Mouse (Mus musculus) MEL (cell line): ENCODE results near the gene Gm6657. TPM values are rescaled to one million over a fixed set of nuclear protein-coding genes. Genes with fewer than 3 reads are reported as not detected.

Experiments used
- DNase-seq: peaks from one replicate; pipeline ENCODE4 v3.0.0; 2011; ENCODE audit warnings: low read depth, low spot score
- H3K27ac ChIP-seq: 2 replicates; pipeline ENCODE4 v1.5.1; 2012; ENCODE audit warnings: low read depth, mild to moderate bottlenecking, control low read depth, low read length, moderate library complexity; ENCODE audit not compliant: control insufficient read depth
- H3K27me3 ChIP-seq, 2 experiments: fragments of 150-350 bp in 1 of 2; sonication (generic) in 1 of 2; 2 replicates each; pipeline ENCODE4 v1.6.1; 2012; ENCODE audit warnings: low read length in 2 of 2, mild to moderate bottlenecking in 2 of 2, improper control_type of control experiment in 1 of 2, moderate library complexity in 1 of 2; ENCODE audit not compliant: insufficient read depth in 2 of 2, control insufficient read depth in 1 of 2
- H3K36me3 ChIP-seq, 2 experiments: 2 replicates each; pipeline ENCODE4 v1.6.1; 2012 to 2014; ENCODE audit warnings: low read length in 2 of 2, improper control_type of control experiment in 1 of 2, inconsistent platforms in 1 of 2, mild to moderate bottlenecking in 1 of 2; ENCODE audit not compliant: insufficient read depth in 2 of 2, control insufficient read depth in 1 of 2
- H3K4me1 ChIP-seq, 2 experiments: fragments of 150-350 bp in 1 of 2; sonication (generic) in 1 of 2; 2 replicates each; pipeline ENCODE4 v1.6.1; 2012; ENCODE audit warnings: low read length in 2 of 2, improper control_type of control experiment in 1 of 2, mild to moderate bottlenecking in 1 of 2; ENCODE audit not compliant: insufficient read depth in 2 of 2, control insufficient read depth in 1 of 2
- H3K4me3 ChIP-seq, 2 experiments: fragments of 150-350 bp in 1 of 2; sonication (generic) in 1 of 2; 2 replicates each; pipeline ENCODE4 v1.5.1; 2012; ENCODE audit warnings: low read depth in 2 of 2, low read length in 2 of 2, mild to moderate bottlenecking in 2 of 2, moderate library complexity in 2 of 2, control low read depth in 1 of 2, improper control_type of control experiment in 1 of 2; ENCODE audit not compliant: control insufficient read depth in 1 of 2, insufficient read depth in 1 of 2
- H3K79me2 ChIP-seq: 2 replicates; pipeline ENCODE4 v1.6.1; 2012; ENCODE audit warnings: mild to moderate bottlenecking, low read length, moderate library complexity; ENCODE audit not compliant: control insufficient read depth, poor library complexity, insufficient read depth
- H3K9ac ChIP-seq: 2 replicates; pipeline ENCODE4 v1.6.1; 2012; ENCODE audit warnings: low read depth, mild to moderate bottlenecking, control low read depth, low read length, moderate library complexity; ENCODE audit not compliant: control insufficient read depth, poor library complexity, severe bottlenecking
- H3K9me3 ChIP-seq: fragments of 150-350 bp; sonication (generic); replicated peaks from 2 replicates; pipeline ENCODE4 v1.6.1; 2012; ENCODE audit warnings: mild to moderate bottlenecking, low read length, improper control_type of control experiment, moderate library complexity; ENCODE audit not compliant: insufficient read depth
- CHD2 ChIP-seq: IDR thresholded peaks from 2 replicates; pipeline ENCODE4 v1.6.1; 2011; ENCODE audit warnings: low read length, improper control_type of control experiment
- ELF1 ChIP-seq: IDR thresholded peaks from 2 replicates; pipeline ENCODE4 v1.6.1; 2014; ENCODE audit warnings: low read depth, mild to moderate bottlenecking, inconsistent platforms, low read length, improper control_type of control experiment, moderate library complexity
- EP300 ChIP-seq, 2 experiments: IDR thresholded peaks; 2 replicates each; pipeline ENCODE4 v1.6.1; 2011; ENCODE audit warnings: improper control_type of control experiment in 2 of 2, low read length in 2 of 2, low read depth in 1 of 2, mild to moderate bottlenecking in 1 of 2
- ETS1 ChIP-seq: IDR thresholded peaks from 2 replicates; pipeline ENCODE4 v1.6.1; 2012; ENCODE audit warnings: low read depth, mild to moderate bottlenecking, inconsistent platforms, low read length, improper control_type of control experiment, moderate library complexity
- JUND ChIP-seq: IDR thresholded peaks from 2 replicates; pipeline ENCODE4 v1.6.1; 2011; ENCODE audit warnings: low read depth, mild to moderate bottlenecking, improper control_type of control experiment, low read length
- KAT2A ChIP-seq: conservative IDR thresholded peaks from 2 replicates; pipeline ENCODE4 v1.6.1; 2012; ENCODE audit warnings: low read depth, low read length, improper control_type of control experiment, inconsistent platforms
- MAFK ChIP-seq: IDR thresholded peaks from 2 replicates; pipeline ENCODE4 v1.6.1; 2011; ENCODE audit warnings: low read depth, mild to moderate bottlenecking, low read length, improper control_type of control experiment, borderline replicate concordance
- MAZ ChIP-seq: IDR thresholded peaks from 2 replicates; pipeline ENCODE4 v1.6.1; 2012; ENCODE audit warnings: low read depth, mild to moderate bottlenecking, inconsistent platforms, low read length, improper control_type of control experiment
- MXI1 ChIP-seq: IDR thresholded peaks from 2 replicates; pipeline ENCODE4 v1.6.1; 2011; ENCODE audit warnings: mild to moderate bottlenecking, low read depth, low read length, improper control_type of control experiment
- MYB ChIP-seq: IDR thresholded peaks from 2 replicates; pipeline ENCODE4 v1.6.1; 2011; ENCODE audit warnings: mild to moderate bottlenecking, low read depth, low read length, improper control_type of control experiment
- MYC ChIP-seq: IDR thresholded peaks from 2 replicates; pipeline ENCODE4 v1.6.1; 2011; ENCODE audit warnings: low read depth, mild to moderate bottlenecking, low read length, improper control_type of control experiment, moderate library complexity
- RCOR1 ChIP-seq: IDR thresholded peaks from 2 replicates; pipeline ENCODE4 v1.6.1; 2012; ENCODE audit warnings: low read depth, mild to moderate bottlenecking, inconsistent platforms, low read length, improper control_type of control experiment
- TBP ChIP-seq: IDR thresholded peaks from 2 replicates; pipeline ENCODE4 v1.8.0; 2011; ENCODE audit warnings: low read depth, low read length, improper control_type of control experiment
- TCF12 ChIP-seq: IDR thresholded peaks from 2 replicates; pipeline ENCODE4 v1.6.1; 2014; ENCODE audit warnings: low read depth, mild to moderate bottlenecking, inconsistent platforms, low read length, improper control_type of control experiment, moderate library complexity
- UBTF ChIP-seq: IDR thresholded peaks from 2 replicates; pipeline ENCODE4 v1.6.1; 2012; ENCODE audit warnings: low read depth, mild to moderate bottlenecking, inconsistent platforms, low read length, improper control_type of control experiment, moderate library complexity, borderline replicate concordance; ENCODE audit not compliant: insufficient read depth
- polyA plus RNA-seq, 2 experiments: library from polyadenylated mRNA; stranded (reverse) in 1 of 2; unstranded in 1 of 2; fragments of >175 nt in 1 of 2; fragments of >200 nt in 1 of 2; gene quantifications; 2 replicates each; pipeline versions ENCODE4 v1.2.1 to v1.2.4; 2012; ENCODE audit warnings: low replicate concordance in 2 of 2, low read depth in 1 of 2; ENCODE audit not compliant: insufficient read length in 2 of 2, insufficient read depth in 1 of 2, missing spikeins in 1 of 2
- total RNA-seq: library from RNA; depleted of rRNA; stranded (reverse); fragments of 300-350 nt; gene quantifications from 2 replicates; pipeline ENCODE4 v1.2.3, GENCODE M21; 2012

The Gm6657 gene
- total and polyA plus RNA-seq, 3 experiments: not detected

DNA sequence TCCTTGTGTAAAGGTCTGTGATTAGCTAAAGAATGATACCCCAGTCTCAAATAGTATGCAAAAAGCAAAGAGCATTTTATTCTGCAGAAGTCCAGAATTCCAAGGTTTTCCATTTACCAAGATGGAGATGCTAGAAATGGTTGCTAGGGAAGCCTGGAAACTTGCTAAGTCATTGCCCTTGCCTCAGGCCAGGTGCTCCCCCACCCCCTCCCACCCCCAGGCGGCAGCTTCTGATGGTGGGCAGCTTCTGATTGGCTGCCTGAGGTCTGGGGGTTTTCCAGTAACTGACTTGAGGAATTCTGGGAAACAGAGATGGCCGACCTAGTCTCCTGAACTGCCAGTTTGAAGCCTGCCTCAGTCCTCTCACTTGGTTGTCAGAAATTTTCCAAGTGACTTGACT, 12.6 kb upstream of the Gm6657 start:
- Histone ChIP-seq H3K27me3 (peaks cover 0 to under 1% of the 10 kb centered on the region in 2 experiments; a peak in 1 of 4 replicates), H3K9ac (no peak overlapping the region), H3K36me3 (no peaks in the 10 kb centered on the region), H3K9me3 (no peaks in the 10 kb centered on the region), H3K4me3 (no peak overlapping the region), H3K4me1 (no peaks in the 10 kb centered on the region), H3K79me2 (no peaks in the 10 kb centered on the region), H3K27ac (no peak overlapping the region)
- no peak for DNase-seq
- TF ChIP-seq MYC: no peak
- no peak for TF ChIP-seq EP300 (IDR thresholded peaks at IDR 0.05; ENCODE audit: low read depth in 1 of 2, low read length in 2 of 2)
- TF ChIP-seq TBP: no peak
- TF ChIP-seq MXI1: no peak
- TF ChIP-seq KAT2A: no peak
- TF ChIP-seq RCOR1: no peak

DNA sequence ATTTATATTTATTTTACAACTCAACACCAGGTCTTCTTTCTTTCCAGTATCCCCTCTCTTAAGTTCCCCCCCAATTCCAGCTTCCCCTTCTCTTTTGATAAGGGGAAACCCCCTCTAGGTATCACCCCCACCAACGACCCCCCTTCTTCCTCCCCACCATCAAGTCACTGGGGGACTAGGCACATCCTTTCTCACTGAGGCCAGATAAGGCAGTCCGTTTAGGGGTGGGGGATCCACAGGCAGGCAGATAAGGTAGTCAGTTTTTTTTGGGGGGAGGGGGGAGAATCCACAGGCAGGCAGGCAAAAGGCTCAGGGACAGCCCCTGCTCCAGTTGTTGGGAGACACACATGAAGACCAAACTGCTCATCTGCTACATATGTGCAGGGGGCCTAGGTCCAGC, 1.3 kb downstream of the Gm6657 start:
- DNase-seq: peak; percentile 41
- Histone ChIP-seq H3K27ac (no peak overlapping the region), H3K36me3 (peaks cover 0 to 20% of the 10 kb centered on the region in 2 experiments; a peak in 2 of 4 replicates), H3K27me3 (no peaks in the 10 kb centered on the region), H3K4me3 (no peak overlapping the region), H3K9me3 (no peaks in the 10 kb centered on the region), H3K4me1 (peaks cover 8 to 18% of the 10 kb centered on the region in 2 experiments; a peak in 3 of 4 replicates), H3K79me2 (no peaks in the 10 kb centered on the region), H3K9ac (no peak overlapping the region)
- TF ChIP-seq EP300 (IDR thresholded peaks at IDR 0.05; ENCODE audit: low read depth in 1 of 2, low read length in 2 of 2) (peak; percentile 14 to 80; a peak in 2 of 4 replicates), ETS1 (peak; percentile 51), ELF1 (no peak), MAZ (peak; percentile 87), UBTF (no peak), MXI1 (no peak), TCF12 (peak; percentile 47; the same call in 1 of the 2 replicates), JUND (no peak), MAFK (no peak), MYB (peak; percentile 50), CHD2 (no peak), RCOR1 (no peak)
